Mouse (Mus musculus) central nervous system, embryonic 11.5 days (tissue): ENCODE results near the gene Ctsr. TPM values are rescaled to one million over a fixed set of nuclear protein-coding genes. Genes with fewer than 3 reads are reported as not detected.

Experiments
- polyA plus RNA-seq: library from polyadenylated mRNA; depleted of rRNA; stranded (reverse); fragments of >200 nt; gene quantifications from 2 replicates; pipeline ENCODE4 v1.2.3, GENCODE M21; 2012; rRNA removed

The Ctsr gene
- polyA plus RNA-seq: not detected in 2 replicates

DNA sequence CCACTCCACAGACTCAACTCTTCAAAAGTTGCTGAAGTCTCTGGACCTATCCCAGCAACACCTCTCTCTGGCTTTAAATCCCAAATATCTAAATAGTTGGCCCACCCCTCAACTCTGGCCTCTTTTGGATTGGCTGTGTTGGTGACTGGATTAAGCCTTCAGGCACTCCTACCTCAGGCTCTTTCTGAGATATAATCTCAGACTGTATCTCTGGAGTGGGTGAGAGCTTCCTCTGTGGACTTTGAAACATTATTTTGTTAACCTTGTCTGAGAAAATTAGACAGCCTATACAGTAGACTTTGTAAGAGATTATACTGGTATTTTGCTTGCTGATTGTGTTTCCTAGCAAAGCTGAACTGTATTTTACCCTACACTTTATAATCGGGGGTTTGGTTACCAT is at the start of gene Ctsr:
Gene Ctsr (minus strand): TSS at position 101 of the 400 bp plus-strand sequence.

DNA sequence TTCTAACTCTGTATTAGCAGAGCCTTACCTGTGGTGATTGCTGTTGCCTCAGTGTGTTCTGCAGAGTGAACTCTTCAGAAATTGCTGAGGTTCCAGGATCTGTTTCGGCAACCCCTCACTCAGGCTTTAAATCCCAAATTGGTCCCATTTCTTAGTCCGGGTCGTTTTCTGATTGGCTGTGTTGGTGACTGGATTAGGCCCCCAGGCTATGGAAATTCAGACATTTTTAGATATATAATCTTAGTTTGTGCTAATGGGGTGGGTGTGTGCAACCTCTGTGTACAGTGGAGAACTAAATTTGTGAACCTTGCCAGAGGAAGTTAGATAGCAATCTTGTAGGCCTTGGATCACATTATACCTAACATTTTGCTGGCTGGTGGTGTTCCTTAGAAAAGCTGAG is 39.3 kb upstream of the Ctsr start, which contains the start of gene Cts6:
Gene Cts6 (minus strand): TSS at position 101 of the 400 bp plus-strand sequence.

Other genes starting within 250 kb of the Ctsr start
- not detected in 2 replicates for gene Gm49393, start 228.7 kb downstream of the Ctsr start, polyA plus RNA-seq
- 2.3 and 3.2 TPM in 2 replicates for gene Gm49391, start 227.7 kb downstream of the Ctsr start, polyA plus RNA-seq
- 15.8 and 17.6 TPM in 2 replicates for gene Ctla2a, start 227.6 kb downstream of the Ctsr start, polyA plus RNA-seq
- gene Tpbpa, start 222.3 kb downstream of the Ctsr start, polyA plus RNA-seq: 0.17 and 1.4 TPM in 2 replicates
- 0.09 TPM in 1 of 2 replicates, not detected in the other for gene Ctsj, start 158.3 kb downstream of the Ctsr start, polyA plus RNA-seq
- 0.06 TPM in 1 of 2 replicates, not detected in the other for gene Ctsq, start 123.6 kb downstream of the Ctsr start, polyA plus RNA-seq
- not detected in 2 replicates for gene Cts6, start 39.2 kb upstream of the Ctsr start, polyA plus RNA-seq
- not detected in 2 replicates for gene Cts8, start 91.1 kb upstream of the Ctsr start, polyA plus RNA-seq
- gene Gm49398, start 124.6 kb upstream of the Ctsr start, polyA plus RNA-seq: not detected in 2 replicates
- not detected in 2 replicates for gene Cts7, start 193.9 kb upstream of the Ctsr start, polyA plus RNA-seq